Mouse (Mus musculus) limb, embryonic 11.5 days (tissue): ENCODE results near the gene Usp54. TPM values are rescaled to one million over a fixed set of nuclear protein-coding genes. Genes with fewer than 3 reads are reported as not detected.

Experiments
- ATAC-seq: fragments of 200-750 bp; cut with Nextera tagmentation; 2 replicates; pipeline ENCODE4 v1.8.0; 2017; ENCODE audit warnings: low read depth; ENCODE audit not compliant: insufficient number of reproducible peaks, low FRiP score, low TSS enrichment
- DNase-seq: peaks from one replicate; pipeline ENCODE4 v3.0.0-alpha.2; 2015; ENCODE audit warnings: low spot score
- H3K27ac ChIP-seq: fragments of 300-500 bp; sonication (generic); replicated peaks from 2 replicates; pipeline ENCODE4 v1.5.1; 2014; ENCODE audit warnings: low read depth, mild to moderate bottlenecking, low read length
- H3K27me3 ChIP-seq: fragments of 300-500 bp; sonication (generic); 2 replicates; pipeline ENCODE4 v1.6.1; 2014; ENCODE audit warnings: mild to moderate bottlenecking, low read length, mixed read lengths; ENCODE audit not compliant: control insufficient read depth, insufficient read depth
- H3K36me3 ChIP-seq: fragments of 300-500 bp; sonication (generic); 2 replicates; pipeline ENCODE4 v1.6.1; 2014; ENCODE audit warnings: mild to moderate bottlenecking, low read length, moderate library complexity, mixed read lengths; ENCODE audit not compliant: control insufficient read depth, insufficient read depth
- H3K4me1 ChIP-seq: fragments of 300-500 bp; sonication (generic); 2 replicates; pipeline ENCODE4 v1.6.1; 2014; ENCODE audit warnings: low read length, mixed read lengths; ENCODE audit not compliant: control insufficient read depth, insufficient read depth
- H3K4me2 ChIP-seq: fragments of 300-500 bp; sonication (generic); 2 replicates; pipeline ENCODE4 v1.6.1; 2014; ENCODE audit warnings: low read depth, mild to moderate bottlenecking, moderate library complexity; ENCODE audit not compliant: severe bottlenecking
- H3K4me3 ChIP-seq: fragments of 300-500 bp; sonication (generic); 2 replicates; pipeline ENCODE4 v1.5.1; 2014; ENCODE audit warnings: low read depth, low read length
- H3K9ac ChIP-seq: fragments of 300-500 bp; sonication (generic); 2 replicates; pipeline ENCODE4 v1.6.1; 2014; ENCODE audit warnings: mild to moderate bottlenecking, low read length
- H3K9me3 ChIP-seq: fragments of 300-500 bp; sonication (generic); 2 replicates; pipeline ENCODE4 v1.6.1; 2016; ENCODE audit warnings: low read length; ENCODE audit not compliant: control insufficient read depth
- WGBS: fragments of 180-500 bp; shearing (Covaris S2); extraction: QIAGEN DNeasy Blood & Tissue Kit; methylation state at CpG from one replicate; pipeline ENCODE4 v1.1.7; 2014; 5-methylcytosine and 5-hydroxymethylcytosine counted together
- polyA plus RNA-seq: library from polyadenylated mRNA; unstranded; fragments of >200 nt; fragmentation: Nextera tagmentation; extraction: Ambion mirVana; gene quantifications from 2 replicates; pipeline ENCODE4 v1.2.1, GENCODE M21; 2014

The Usp54 gene
- polyA plus RNA-seq, 1 experiment from 2014 or later, result 14.5 TPM

DNA sequence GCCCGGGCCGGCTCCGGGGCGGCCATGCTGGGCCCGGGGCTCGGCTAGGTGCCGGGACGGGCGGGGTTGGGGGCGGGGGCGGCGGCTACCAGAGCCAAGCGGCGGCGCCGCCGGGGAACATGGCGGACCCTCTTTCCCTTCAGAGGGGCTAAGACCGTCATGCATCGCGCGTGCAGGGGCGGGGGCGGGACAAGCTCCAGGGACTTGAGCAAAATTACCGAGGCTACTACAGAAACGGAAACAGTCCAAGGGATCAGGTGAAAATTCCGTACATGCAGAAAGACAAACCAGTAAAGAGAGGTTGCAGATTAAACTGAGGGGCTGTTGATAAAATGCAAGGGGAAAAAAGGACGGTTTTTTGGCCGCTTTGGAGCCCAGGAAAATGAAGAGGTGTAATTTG lies 94.4 kb downstream of the Usp54 start, which contains the start of gene Ppp3cb:
TSS of gene Ppp3cb (minus strand) at position 159 of the 400 bp plus-strand sequence.
- Histone ChIP-seq H3K9me3 (no peaks in the 10 kb centered on the region), H3K4me1 (no peaks in the 10 kb centered on the region), H3K36me3 (no peaks in the 10 kb centered on the region; the same call in 1 of the 2 replicates), H3K27ac (peak within 1 kb of the TSS; percentile 99), H3K9ac (peak within 1 kb of the TSS; percentile 96), H3K4me2 (peak within 1 kb of the TSS; percentile 44), H3K27me3 (no peaks in the 10 kb centered on the region), H3K4me3 (peak within 1 kb of the TSS; percentile 96)
- DNase-seq (peak; percentile 88), ATAC-seq (peak; percentile 92)
- under 1% methylated on average over 24 of the region's 29 CpGs for WGBS

DNA sequence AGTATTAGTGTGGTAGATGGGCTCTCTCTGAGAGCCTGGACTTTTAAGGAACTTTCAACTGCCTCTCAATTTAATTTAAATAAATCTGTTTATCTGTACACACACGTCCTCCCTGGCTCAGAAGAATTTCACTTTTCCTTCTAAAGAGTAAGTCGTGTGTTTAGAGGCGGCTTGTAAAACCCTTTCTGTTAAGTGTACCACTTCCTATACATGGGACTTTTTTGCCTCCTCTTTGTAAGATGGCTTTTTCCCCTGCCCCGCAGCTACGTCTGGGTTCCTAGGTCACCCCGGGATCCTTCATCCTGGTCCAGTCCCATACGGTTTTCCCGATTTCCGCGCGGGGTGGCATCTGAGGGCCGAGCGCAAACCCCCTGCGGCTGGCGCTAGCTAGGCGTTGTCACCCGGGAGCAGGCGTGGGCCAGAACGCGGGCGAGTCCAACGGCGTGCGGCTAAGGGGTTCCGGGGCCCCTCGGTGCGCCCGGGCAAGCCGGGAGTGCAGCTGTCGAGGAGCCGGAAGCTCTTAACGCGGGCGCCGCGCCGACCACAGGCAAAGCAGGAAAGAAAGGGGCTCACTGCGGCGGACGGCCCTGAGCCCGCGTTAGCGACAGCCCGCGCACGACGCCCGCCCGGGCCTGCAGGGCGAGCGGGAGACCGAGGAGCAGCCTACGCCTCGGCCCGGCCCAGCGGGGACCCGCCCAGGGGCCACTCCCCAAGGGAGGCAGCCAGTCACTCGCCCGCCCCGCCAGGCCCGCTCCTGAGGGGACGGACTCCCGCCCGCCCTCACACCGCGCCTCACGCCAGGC lies 95.1 kb downstream of the Usp54 start:
- Histone ChIP-seq H3K36me3 (no peaks in the 10 kb centered on the region), H3K27me3 (no peaks in the 10 kb centered on the region), H3K9ac (peak overlapping the region; percentile 96), H3K9me3 (no peaks in the 10 kb centered on the region), H3K4me1 (no peaks in the 10 kb centered on the region), H3K4me3 (peak overlapping the region; percentile 96), H3K27ac (peak overlapping the region; percentile 99), H3K4me2 (peak overlapping the region; percentile 44)
- DNase-seq (peak; percentile 86), ATAC-seq (peak; percentile 98)
- WGBS, result under 1% methylated on average over 59 of the region's 67 CpGs

DNA sequence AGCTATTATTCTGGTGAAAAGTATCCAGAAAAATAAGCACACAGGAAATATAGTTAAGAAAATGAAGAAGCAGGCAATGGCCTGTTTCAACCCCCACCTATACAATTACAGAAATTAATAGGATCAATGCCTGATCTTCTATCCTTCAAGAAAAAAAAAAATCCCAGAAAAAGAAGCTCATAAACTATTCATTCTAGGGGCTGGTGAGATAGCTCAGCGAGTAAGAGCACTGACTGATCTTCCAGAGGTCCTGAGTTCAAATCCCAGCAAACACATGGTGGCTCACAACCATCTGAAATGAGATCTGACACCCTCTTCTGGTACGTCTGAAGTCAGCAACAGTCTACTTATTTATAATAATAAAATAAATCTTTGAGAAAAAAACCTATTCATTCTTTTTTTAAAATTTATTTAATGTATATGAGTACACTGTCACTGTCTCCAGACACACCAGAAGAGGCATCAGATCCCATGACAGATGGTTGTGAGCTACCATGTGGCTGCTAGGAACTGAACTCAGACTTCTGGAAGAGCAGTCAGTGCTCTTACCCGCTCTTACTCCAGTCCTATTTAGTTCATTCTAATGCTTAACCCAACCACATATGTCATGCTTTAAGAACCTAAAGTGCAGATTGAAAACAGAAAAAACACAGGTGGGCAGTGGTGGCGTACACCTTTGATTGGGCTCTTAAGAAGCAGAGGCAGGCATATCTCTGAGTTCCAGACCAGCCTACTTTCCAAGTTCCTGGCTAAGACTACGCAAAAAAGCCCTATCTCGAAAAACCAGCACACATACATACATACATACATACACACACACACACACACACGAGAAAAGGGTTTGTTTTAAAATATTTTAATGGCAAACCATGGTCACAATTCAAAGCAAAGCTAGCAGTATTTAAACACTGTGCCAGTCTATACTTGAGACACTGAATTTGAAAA lies 96.1 kb downstream of the Usp54 start:
- Histone ChIP-seq H3K36me3 (no peaks in the 10 kb centered on the region), H3K27me3 (no peaks in the 10 kb centered on the region), H3K9me3 (no peaks in the 10 kb centered on the region), H3K9ac (no peak overlapping the region), H3K4me2 (peak overlapping the region; percentile 44; the same call in 1 of the 2 replicates), H3K27ac (no peak overlapping the region), H3K4me1 (no peaks in the 10 kb centered on the region), H3K4me3 (peak overlapping the region; percentile 96; the same call in 1 of the 2 replicates)
- no peak for DNase-seq
- ATAC-seq, result no peak
- WGBS, result 88% methylated on average over 7 of the region's 7 CpGs

DNA sequence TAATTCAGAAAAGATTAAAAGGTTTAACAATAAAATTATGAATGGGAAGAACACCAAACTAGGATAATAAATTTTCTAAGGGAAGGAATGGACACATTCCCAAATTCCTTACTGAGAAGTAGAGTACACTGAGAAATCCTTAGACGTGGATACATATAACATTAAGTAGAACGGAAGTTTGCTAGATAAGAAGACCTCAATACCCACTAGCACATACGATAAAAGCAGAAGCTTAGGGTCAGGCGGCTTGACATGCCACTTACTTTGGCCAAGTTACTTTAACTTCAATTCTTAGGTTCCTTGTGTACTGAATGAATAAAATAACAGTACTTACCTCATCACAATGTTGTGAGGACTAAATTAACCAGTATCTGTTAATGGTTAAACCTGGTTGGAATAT lies 111.2 kb downstream of the Usp54 start:
- Histone ChIP-seq H3K36me3 (no peaks in the 10 kb centered on the region; the same call in 1 of the 2 replicates), H3K4me2 (no peak overlapping the region), H3K9ac (no peak overlapping the region), H3K4me1 (no peaks in the 10 kb centered on the region), H3K4me3 (no peak overlapping the region), H3K9me3 (no peaks in the 10 kb centered on the region), H3K27ac (no peak overlapping the region), H3K27me3 (no peaks in the 10 kb centered on the region)
- DNase-seq (no peak), ATAC-seq (no peak)
- WGBS, result 93% methylated on average over 4 of the region's 4 CpGs

DNA sequence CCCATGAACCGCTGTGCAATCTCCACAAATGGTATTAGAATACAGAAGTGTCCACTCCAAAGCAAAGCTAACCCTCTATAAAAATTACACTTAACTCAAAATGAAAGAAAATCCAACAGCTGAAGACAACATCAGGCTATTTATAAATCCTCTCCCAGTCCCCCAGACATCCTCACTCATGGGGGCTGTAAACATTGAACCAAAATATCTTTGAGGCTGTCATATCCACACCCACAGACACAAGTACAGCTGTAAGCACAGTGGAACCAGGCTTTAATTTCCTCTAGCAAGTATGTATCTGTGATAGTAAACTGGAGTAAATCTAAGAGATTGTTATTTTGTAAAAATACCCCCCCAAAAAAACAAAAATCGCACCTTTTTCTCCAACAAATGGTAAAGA lies 120.7 kb downstream of the Usp54 start:
- no peaks in the 10 kb centered on the region for H3K27me3 ChIP-seq
- no peak overlapping the region for H3K4me2 ChIP-seq
- DNase-seq (no peak), ATAC-seq (no peak)
- H3K27ac ChIP-seq, result no peak overlapping the region
- WGBS, result 93% methylated on average over 2 of the region's 2 CpGs
- peaks cover 4% of the 10 kb centered on the region for H3K36me3 ChIP-seq
- no peaks in the 10 kb centered on the region for H3K9me3 ChIP-seq
- no peak overlapping the region for H3K9ac ChIP-seq
- no peaks in the 10 kb centered on the region for H3K4me1 ChIP-seq
- H3K4me3 ChIP-seq, result no peak overlapping the region

DNA sequence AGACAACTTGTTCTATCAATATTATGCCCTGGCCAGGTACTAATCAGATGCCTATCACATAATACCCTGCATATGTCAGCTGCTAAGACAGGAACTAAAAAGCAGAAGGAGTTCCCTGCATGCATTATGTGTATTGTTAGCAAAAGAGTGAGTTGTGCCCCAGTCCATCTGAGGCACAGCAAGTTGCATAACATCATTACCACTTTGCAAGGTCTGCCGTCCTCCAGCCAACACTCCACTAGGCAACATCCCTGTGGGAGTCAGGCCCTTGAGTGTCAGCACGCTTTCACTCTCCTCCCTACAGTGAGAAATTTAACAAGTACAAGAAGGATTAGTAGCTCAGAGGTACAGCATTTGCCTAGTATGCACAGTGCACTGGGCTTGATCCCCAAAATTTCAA lies 132.4 kb downstream of the Usp54 start:
- Histone ChIP-seq H3K9me3 (no peaks in the 10 kb centered on the region), H3K4me1 (no peaks in the 10 kb centered on the region), H3K27ac (no peak overlapping the region), H3K4me3 (no peak overlapping the region), H3K4me2 (no peak overlapping the region), H3K27me3 (no peaks in the 10 kb centered on the region), H3K36me3 (peaks cover 3% of the 10 kb centered on the region), H3K9ac (no peak overlapping the region)
- DNase-seq (no peak), ATAC-seq (no peak)
- WGBS, result 87% methylated on average over 2 of the region's 2 CpGs

DNA sequence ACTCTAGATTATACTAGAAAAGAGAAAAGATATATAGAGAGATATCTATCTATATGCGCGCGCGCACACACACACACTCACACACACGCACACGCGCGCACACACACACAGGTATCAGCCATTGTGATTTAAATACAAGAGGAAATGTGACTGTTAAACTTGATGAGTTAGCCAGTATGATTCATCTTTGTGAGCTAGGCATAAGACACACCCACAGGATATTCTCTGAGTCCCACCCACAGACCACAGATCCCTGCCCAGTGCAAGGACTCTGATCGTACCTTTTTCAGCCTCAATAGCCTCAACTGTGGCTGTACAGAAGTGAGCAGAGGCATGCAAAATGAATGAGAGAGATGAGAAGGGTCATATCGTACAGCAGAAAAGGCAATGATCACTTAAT lies 137.9 kb downstream of the Usp54 start:
- ATAC-seq (no peak), DNase-seq (no peak)
- WGBS, result 97% methylated on average over 10 of the region's 10 CpGs
- Histone ChIP-seq H3K4me1 (no peaks in the 10 kb centered on the region), H3K4me3 (no peak overlapping the region), H3K4me2 (no peak overlapping the region), H3K27me3 (no peaks in the 10 kb centered on the region), H3K9me3 (no peaks in the 10 kb centered on the region), H3K9ac (no peak overlapping the region), H3K36me3 (peaks cover 3% of the 10 kb centered on the region), H3K27ac (no peak overlapping the region)

DNA sequence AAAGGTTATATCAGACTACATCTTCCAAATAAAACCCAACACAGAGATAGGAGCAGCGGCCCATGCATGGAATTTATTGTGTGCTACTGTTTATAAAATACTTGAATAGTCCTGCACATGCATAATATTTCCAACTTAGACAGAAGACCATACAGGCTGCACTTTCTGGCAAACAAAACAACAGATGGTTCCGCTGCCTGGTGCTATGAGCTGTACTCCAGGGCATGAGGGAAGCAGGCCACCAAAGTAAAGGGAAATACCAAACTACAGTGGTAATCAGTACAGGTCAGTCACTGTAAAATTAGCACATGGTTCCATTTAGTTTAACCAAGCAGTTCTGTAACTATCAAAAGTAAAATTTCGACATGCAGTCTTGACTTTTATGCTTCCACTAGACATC lies 140.9 kb downstream of the Usp54 start:
- no peak overlapping the region for H3K4me2 ChIP-seq
- H3K4me3 ChIP-seq, result no peak overlapping the region
- ATAC-seq (no peak), DNase-seq (no peak)
- no peaks in the 10 kb centered on the region; the same call in none of the 2 replicates for H3K36me3 ChIP-seq
- no peak overlapping the region for H3K27ac ChIP-seq
- H3K27me3 ChIP-seq, result no peaks in the 10 kb centered on the region
- H3K9ac ChIP-seq, result no peak overlapping the region
- 84% methylated on average over 3 of the region's 3 CpGs for WGBS
- H3K9me3 ChIP-seq, result no peaks in the 10 kb centered on the region
- no peaks in the 10 kb centered on the region for H3K4me1 ChIP-seq
